Mouse (Mus musculus) cerebellum, postnatal 36 days (tissue): ENCODE results near the gene Casc3.

Experiments
- DNase-seq, 2 experiments: peaks; one replicate each; pipeline ENCODE4 v3.0.0; 2021 to 2022; ENCODE audit warnings: mixed read lengths in 2 of 2

Casc3 gene

DNA sequence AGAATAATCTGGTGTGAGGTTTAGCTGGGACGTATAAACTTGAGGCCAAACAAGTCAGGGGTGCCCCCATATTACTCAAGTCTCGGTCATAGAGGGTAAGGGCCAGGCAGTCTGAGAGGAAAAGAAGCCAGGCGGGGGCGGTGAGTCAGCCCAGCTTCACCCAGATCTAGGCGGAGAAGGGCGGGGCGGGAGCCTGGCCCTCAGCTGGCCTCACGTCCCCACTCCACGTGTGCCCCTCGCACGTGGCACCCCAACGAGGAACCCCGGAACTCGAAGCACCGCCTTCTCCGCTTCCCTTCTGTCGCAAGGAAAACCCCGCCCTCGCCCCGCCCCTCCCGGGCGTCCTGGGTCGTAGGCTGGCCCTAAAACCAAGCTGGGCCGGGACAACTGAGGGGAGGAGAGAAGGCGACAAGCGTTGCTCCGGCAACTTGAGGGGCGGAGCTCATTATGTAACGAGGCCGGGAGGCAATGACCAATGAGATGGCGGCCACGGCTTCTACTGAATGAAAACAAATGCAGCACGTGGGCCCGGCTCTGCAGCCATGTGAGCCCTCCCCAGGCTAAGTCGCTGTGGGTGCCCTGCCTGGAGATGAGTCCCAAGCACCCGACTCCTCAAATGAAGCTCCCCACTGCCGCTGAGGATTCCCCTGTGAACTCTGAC lies 30.9 kb upstream of the Casc3 start:
- peak; percentile 99 to 100 for DNase-seq

- DNase-seq = no peak
Measured at GRCm38 (mm10) chr11:98774582-98775347, 29.9 kb upstream of the Casc3 start, which contains the start of gene Nr1d1. Gene Nr1d1, minus strand, starts transcription at chr11:98775333.

- peak; percentile 100 for DNase-seq
Measured at GRCm38 (mm10) chr11:98775348-98776051, 29.2 kb upstream of the Casc3 start.

DNA sequence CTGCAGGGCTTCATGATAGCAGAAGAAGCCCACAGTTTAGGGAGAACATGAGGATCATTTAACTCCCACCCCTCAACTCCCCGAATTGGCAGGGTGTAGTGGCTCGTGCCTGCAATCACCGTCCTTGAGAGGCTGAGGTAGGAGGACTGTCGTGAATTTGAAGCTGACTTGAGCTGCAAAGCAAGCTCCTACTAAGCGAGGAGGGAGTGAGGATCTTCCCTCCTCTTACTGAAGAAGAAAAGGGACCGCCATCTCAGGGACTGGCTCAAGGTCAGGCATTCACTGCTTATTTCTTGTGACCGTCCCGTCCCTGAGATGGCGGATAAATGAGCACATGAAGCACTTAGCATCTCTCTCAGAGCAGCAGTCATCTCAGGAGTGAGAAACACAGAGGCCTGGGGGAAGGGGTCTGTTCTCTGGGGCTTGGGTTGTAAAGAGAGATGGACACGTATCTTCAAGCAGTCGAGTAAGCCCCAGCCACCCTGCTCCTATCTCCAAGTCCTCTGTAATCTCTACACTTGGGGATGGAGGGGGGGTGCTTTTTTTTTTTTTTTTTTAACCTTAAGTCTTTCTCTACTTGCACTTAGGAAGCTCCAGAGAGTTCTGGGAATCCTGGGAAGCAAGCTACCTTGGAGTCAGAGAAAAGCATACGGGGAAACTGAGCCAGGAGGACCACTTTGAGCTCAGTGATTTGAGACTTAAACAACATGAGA lies 28.5 kb upstream of the Casc3 start:
- no peak for DNase-seq

- DNase-seq = no peak
Measured at GRCm38 (mm10) chr11:98776843-98777590, 27.7 kb upstream of the Casc3 start.

GRCm38 (mm10) chr11:98777888-98778287 lies 26.8 kb upstream of the Casc3 start:
- no peak for DNase-seq

- DNase-seq = peak in 1 of 2 experiments; percentile 35
Measured at GRCm38 (mm10) chr11:98781851-98782512, 22.7 kb upstream of the Casc3 start.

DNA sequence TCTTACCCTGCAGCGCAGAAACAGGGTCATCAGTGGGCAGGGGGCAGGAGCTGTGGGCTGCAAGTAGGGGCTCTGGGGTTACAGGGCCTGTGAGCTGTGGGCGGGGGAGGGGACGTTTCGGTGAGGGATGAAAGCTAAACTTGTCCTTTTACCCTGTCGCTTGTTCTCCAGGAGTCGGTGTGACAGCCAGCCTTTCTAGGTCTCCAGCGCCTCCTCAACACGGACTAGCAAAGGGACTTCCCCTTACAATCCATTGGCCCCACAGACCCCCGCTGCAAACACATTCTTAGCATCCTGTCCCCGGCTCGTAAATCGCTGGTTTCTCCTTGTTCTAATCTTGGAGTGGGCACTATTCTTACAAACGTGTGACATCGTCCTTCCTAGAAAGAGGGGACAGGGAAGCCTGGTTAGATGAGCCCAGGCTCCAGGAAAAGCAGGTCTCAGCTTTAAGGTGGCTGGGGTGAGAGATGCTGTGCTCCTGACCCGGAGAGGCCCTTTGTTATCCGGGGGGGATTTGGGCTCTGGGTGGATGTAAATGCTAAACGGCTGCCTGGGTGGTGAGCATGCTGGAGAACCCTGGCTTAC lies 22.0 kb upstream of the Casc3 start:
- peak; percentile 48 to 54 for DNase-seq

GRCm38 (mm10) chr11:98783236-98783696 lies 21.4 kb upstream of the Casc3 start:
- DNase-seq = peak; percentile 96 to 99

GRCm38 (mm10) chr11:98784139-98784538 lies 20.6 kb upstream of the Casc3 start:
- DNase-seq = no peak

DNA sequence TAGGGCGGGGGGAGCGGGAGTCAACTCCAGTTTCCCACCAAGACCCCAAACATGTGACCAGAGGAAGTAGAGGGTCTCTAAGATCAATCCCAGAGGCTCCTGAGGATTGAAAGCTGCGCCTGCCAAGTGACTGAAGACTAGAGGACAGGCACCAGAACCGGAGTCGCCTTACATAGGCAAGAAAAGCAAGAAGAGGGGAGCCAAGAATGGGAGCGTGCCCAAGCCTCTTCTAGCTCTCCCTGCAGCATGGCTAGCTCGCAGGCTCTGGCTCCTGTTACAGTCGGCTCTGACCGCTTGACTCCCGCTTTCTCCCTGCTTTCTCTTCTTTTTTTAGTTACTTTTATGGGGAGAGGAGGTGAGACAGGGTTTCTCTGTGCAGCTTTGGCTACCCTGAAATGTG lies 19.5 kb upstream of the Casc3 start:
- DNase-seq = peak; percentile 23 to 43

DNA sequence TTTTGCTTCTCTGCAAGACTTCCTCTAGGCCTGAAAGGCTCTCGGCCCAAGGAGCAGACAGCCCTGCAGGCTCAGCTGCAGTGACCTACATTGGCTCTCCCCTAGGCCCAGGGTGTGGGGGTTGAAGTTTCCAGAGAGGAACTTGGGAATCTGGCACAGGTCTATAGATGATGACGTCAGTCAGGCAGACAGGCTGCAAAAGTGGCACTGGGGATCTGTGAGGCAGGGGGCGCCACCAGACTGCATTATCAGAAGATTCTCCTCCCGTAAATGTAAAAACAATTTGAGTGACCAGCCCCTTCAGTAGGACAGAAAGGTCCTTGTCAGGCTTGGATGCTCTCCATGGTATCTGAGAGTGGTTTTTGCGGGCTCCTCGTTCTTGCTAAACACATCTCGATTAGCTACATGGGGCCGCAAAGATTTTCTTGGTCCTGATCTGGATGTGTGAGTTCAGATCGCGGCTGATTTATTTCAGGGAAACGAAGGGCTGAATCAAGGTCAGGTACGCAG lies 18.9 kb upstream of the Casc3 start:
- peak; percentile 75 to 79 for DNase-seq

DNA sequence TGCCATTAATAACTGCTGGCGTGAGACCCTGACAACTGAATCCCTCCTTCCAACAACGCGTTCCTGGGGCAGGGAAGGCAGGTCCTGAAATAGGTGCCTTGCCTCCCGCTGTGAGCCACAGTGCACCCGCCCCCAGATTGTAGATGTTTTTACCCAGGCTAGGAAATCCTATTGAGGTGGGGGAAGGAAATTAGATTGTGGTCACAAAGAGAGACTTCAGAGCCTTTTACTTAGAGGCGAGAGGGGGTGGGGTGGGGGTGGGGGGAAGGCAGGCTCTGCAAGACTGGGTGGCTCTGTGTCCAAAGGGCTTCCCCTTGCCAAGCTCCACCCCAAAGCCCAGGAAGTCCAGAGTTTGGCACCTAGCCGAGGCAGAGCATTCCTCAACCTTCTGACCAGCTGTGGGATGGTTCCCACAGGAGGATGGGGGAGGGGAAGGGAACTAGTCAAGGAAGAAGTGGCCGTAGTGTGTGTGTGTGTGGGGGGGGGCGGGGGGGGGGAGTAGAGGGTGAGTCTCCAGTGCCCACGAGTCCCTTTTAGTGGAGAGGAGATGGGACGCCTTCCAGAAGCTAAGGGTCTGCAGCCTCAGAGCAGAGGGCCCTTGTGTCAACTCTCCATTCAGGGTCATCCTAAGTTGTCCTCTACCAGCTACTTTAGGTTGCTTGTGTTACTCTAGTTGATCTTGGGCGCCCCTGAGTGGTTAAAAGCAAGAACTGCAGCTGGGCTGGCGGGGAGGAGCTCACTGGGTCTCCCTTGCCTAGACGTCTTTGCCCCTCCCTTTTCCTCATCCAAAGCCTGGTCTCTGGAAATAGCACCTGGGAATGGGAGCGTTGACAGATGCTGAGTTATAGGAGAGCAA lies 18.1 kb upstream of the Casc3 start:
- DNase-seq = peak; percentile 94 to 97

DNA sequence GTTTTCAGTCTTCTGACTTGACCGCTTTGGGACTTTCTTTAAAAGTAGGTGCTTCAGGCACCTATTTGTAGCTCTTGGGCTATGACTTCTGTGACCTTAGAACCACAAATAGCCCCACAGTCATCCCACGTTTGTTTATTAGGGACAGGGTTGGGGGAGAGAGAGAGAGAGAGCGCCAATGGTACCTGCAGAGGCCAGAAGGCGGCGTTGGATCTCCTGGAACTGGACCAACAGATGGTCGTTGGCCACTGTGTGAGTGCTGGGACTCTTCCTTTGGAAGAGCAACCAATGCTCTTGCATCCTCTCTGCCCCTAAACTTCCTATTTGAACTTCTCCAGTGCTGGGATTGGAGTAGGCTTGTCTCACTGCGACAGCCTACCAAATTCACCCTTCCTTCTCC lies 17.5 kb upstream of the Casc3 start:
- peak in 1 of 2 experiments; percentile 31 for DNase-seq

DNA sequence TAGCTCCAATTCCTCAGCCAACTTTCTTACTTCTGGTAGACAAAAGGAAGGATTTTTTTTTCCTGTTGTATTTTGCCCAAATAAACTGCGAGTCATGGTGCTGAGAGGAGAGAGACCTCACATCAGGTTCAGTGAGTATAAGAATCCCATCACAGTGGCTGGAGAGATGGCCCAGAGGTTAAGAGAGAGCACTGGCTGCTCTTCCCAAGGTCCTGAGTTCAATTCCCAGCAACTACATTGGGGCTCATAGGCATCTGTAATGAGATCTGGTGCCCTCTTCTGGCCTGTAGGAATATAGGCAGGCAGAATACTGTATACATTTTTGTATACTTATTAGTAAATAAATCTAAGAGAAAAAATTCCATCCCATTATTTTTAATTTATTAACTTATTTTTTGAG lies 17.0 kb upstream of the Casc3 start:
- no peak for DNase-seq

- peak in 1 of 2 experiments; percentile 13 for DNase-seq
Measured at GRCm38 (mm10) chr11:98788139-98788538, 16.6 kb upstream of the Casc3 start.

DNA sequence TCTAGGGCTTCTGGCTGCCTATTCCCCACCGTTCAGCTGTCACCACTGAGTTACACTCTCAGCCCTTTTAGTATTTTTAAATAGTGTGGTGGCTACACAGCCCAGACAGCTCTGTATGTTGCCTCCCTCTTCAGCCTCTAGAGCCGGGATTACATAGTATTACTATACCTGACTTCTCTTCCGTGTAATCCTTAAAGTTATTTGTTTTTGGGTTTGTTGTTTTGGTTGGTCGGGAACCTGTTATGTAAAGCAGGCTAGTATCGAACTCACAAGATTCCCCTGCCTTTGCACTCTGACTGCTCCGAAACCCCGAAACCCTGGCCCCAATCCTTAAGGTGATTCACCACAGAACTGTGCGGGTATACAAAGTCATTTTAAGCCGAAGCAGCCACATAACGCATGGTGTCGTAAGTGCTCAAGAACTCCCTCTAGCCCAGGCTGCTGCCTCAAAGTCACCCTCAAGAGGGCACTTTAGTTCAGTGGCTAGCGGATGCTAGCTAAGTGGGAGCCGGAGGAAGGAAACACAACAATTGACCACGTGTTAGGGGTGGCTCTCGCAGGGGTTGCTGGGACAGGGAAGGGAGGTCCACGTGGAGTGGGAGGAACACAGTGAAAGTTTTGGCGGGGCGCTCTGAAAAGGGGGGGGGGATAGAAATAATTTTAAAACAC lies 16.0 kb upstream of the Casc3 start:
- peak; percentile 86 for DNase-seq

GRCm38 (mm10) chr11:98789219-98789807 lies 15.4 kb upstream of the Casc3 start:
- DNase-seq = peak in 1 of 2 experiments; percentile 20

GRCm38 (mm10) chr11:98789824-98790223 lies 14.9 kb upstream of the Casc3 start:
- no peak for DNase-seq
